Mouse (Mus musculus): ENCODE measurements at regions not wholly inside any gene's neighbourhood (a gene's known extent, or its start where the extent isn't known, plus 50 kb on each side); places are given as distances from the start of the nearest gene placed in this dataset.

- Histone ChIP-seq H3K4me2 (ENCODE audit: low read depth, severe bottlenecking) (no peak overlapping the region), H3K4me1 (ENCODE audit: control insufficient read depth, insufficient read depth, low read length) (peaks cover 15% of the 10 kb centered on the region), H3K9me3 (ENCODE audit: control insufficient read depth, low read length) (no peaks in the 10 kb centered on the region), H3K36me3 (ENCODE audit: control insufficient read depth, insufficient read depth, low read length) (no peaks in the 10 kb centered on the region), H3K9ac (ENCODE audit: low read length) (no peak overlapping the region), H3K4me3 (ENCODE audit: low read depth, low read length) (no peak overlapping the region), H3K27me3 (ENCODE audit: control insufficient read depth, insufficient read depth, low read length) (no peaks in the 10 kb centered on the region), H3K27ac (replicated peaks; ENCODE audit: low read depth, low read length) (no peak overlapping the region)
- WGBS = 79% methylated on average over 5 of the region's 5 CpGs
- ATAC-seq (ENCODE audit: insufficient number of reproducible peaks, low FRiP score, low TSS enrichment, low read depth) (no peak), DNase-seq (ENCODE audit: low spot score) (no peak)
Observed at GRCm38 (mm10) chr8:25445054-25445453, 620.9 kb upstream of the Adam5 start.

- Histone ChIP-seq H3K27me3 (ENCODE audit: control insufficient read depth, insufficient read depth, low read length) (no peaks in the 10 kb centered on the region), H3K9me3 (ENCODE audit: control insufficient read depth, low read length) (no peaks in the 10 kb centered on the region), H3K36me3 (ENCODE audit: control insufficient read depth, insufficient read depth, low read length) (no peaks in the 10 kb centered on the region), H3K4me1 (ENCODE audit: control insufficient read depth, insufficient read depth, low read length) (peaks cover 20% of the 10 kb centered on the region), H3K27ac (replicated peaks; ENCODE audit: low read depth, low read length) (no peak overlapping the region), H3K9ac (ENCODE audit: low read length) (no peak overlapping the region), H3K4me3 (ENCODE audit: low read depth, low read length) (no peak overlapping the region), H3K4me2 (ENCODE audit: low read depth, severe bottlenecking) (no peak overlapping the region)
- DNase-seq (ENCODE audit: low spot score) = no peak
- no peak for ATAC-seq (ENCODE audit: insufficient number of reproducible peaks, low FRiP score, low TSS enrichment, low read depth)
- WGBS = 88% methylated on average over 5 of the region's 5 CpGs
Observed at GRCm38 (mm10) chr8:25443552-25443951, 619.4 kb upstream of the Adam5 start.

- H3K4me2 ChIP-seq (ENCODE audit: low read depth, severe bottlenecking) = peak overlapping the region; percentile 26; the same call in 1 of the 2 replicates
- no peak overlapping the region for H3K9ac ChIP-seq (ENCODE audit: low read length)
- ATAC-seq (ENCODE audit: insufficient number of reproducible peaks, low FRiP score, low TSS enrichment, low read depth) = peak; percentile 65
- H3K27ac ChIP-seq (replicated peaks; ENCODE audit: low read depth, low read length) = peak overlapping the region; percentile 80
- no peak overlapping the region for H3K4me3 ChIP-seq (ENCODE audit: low read depth, low read length)
- H3K4me1 ChIP-seq (ENCODE audit: control insufficient read depth, insufficient read depth, low read length) = peaks cover 22% of the 10 kb centered on the region
- 17% methylated on average over 6 of the region's 6 CpGs for WGBS
- no peaks in the 10 kb centered on the region for H3K9me3 ChIP-seq (ENCODE audit: control insufficient read depth, low read length)
- DNase-seq (ENCODE audit: low spot score) = peak; percentile 59
- no peaks in the 10 kb centered on the region for H3K27me3 ChIP-seq (ENCODE audit: control insufficient read depth, insufficient read depth, low read length)
- H3K36me3 ChIP-seq (ENCODE audit: control insufficient read depth, insufficient read depth, low read length) = no peaks in the 10 kb centered on the region
Observed at GRCm38 (mm10) chr8:25441057-25441441, 616.9 kb upstream of the Adam5 start.

- 21% methylated on average over 12 of the region's 13 CpGs for WGBS
- ATAC-seq (ENCODE audit: insufficient number of reproducible peaks, low FRiP score, low TSS enrichment, low read depth) = peak; percentile 73
- 0 out of 2 replicates have a peak overlapping the region, but pooled peaks have one; percentile 35 for H3K9ac ChIP-seq (ENCODE audit: low read length)
Observed at GRCm38 (mm10) chr8:25440391-25441056, 616.4 kb upstream of the Adam5 start.

GRCm38 (mm10) chr8:25439971-25440370, 615.8 kb upstream of the Adam5 start:
- H3K4me1 ChIP-seq (ENCODE audit: control insufficient read depth, insufficient read depth, low read length) = peaks cover 22% of the 10 kb centered on the region
- no peaks in the 10 kb centered on the region for H3K27me3 ChIP-seq (ENCODE audit: control insufficient read depth, insufficient read depth, low read length)
- 42% methylated on average over 12 of the region's 12 CpGs for WGBS
- H3K4me3 ChIP-seq (ENCODE audit: low read depth, low read length) = no peak overlapping the region
- H3K27ac ChIP-seq (replicated peaks; ENCODE audit: low read depth, low read length) = peak overlapping the region; percentile 80
- H3K9me3 ChIP-seq (ENCODE audit: control insufficient read depth, low read length) = no peaks in the 10 kb centered on the region
- peak overlapping the region; percentile 12; the same call in 1 of the 2 replicates for H3K9ac ChIP-seq (ENCODE audit: low read length)
- H3K4me2 ChIP-seq (ENCODE audit: low read depth, severe bottlenecking) = peak overlapping the region; percentile 26; the same call in 1 of the 2 replicates
- ATAC-seq (ENCODE audit: insufficient number of reproducible peaks, low FRiP score, low TSS enrichment, low read depth) (no peak), DNase-seq (ENCODE audit: low spot score) (peak; percentile 56)
- no peaks in the 10 kb centered on the region for H3K36me3 ChIP-seq (ENCODE audit: control insufficient read depth, insufficient read depth, low read length)

More at GRCm38 (mm10) chr8:25440391-25441056, 616.4 kb upstream of the Adam5 start:
- H3K4me2 ChIP-seq (ENCODE audit: low read depth, severe bottlenecking) = peak overlapping the region; percentile 26; the same call in 1 of the 2 replicates
- no peak overlapping the region for H3K4me3 ChIP-seq (ENCODE audit: low read depth, low read length)
- peak overlapping the region; percentile 80 for H3K27ac ChIP-seq (replicated peaks; ENCODE audit: low read depth, low read length)
- H3K36me3 ChIP-seq (ENCODE audit: control insufficient read depth, insufficient read depth, low read length) = no peaks in the 10 kb centered on the region
- peaks cover 22% of the 10 kb centered on the region for H3K4me1 ChIP-seq (ENCODE audit: control insufficient read depth, insufficient read depth, low read length)
- DNase-seq (ENCODE audit: low spot score) = peak; percentile 56
- H3K9me3 ChIP-seq (ENCODE audit: control insufficient read depth, low read length) = no peaks in the 10 kb centered on the region
- H3K27me3 ChIP-seq (ENCODE audit: control insufficient read depth, insufficient read depth, low read length) = no peaks in the 10 kb centered on the region

GRCm38 (mm10) chr8:25438021-25438620, 614.0 kb upstream of the Adam5 start:
- H3K27ac ChIP-seq (replicated peaks; ENCODE audit: low read depth, low read length) = no peak overlapping the region
- H3K36me3 ChIP-seq (ENCODE audit: control insufficient read depth, insufficient read depth, low read length) = no peaks in the 10 kb centered on the region
- peaks cover 22% of the 10 kb centered on the region for H3K4me1 ChIP-seq (ENCODE audit: control insufficient read depth, insufficient read depth, low read length)
- H3K9ac ChIP-seq (ENCODE audit: low read length) = no peak overlapping the region
- H3K4me3 ChIP-seq (ENCODE audit: low read depth, low read length) = no peak overlapping the region
- no peaks in the 10 kb centered on the region for H3K9me3 ChIP-seq (ENCODE audit: control insufficient read depth, low read length)
- H3K27me3 ChIP-seq (ENCODE audit: control insufficient read depth, insufficient read depth, low read length) = no peaks in the 10 kb centered on the region
- no peak overlapping the region for H3K4me2 ChIP-seq (ENCODE audit: low read depth, severe bottlenecking)
- ATAC-seq (ENCODE audit: insufficient number of reproducible peaks, low FRiP score, low TSS enrichment, low read depth) = no peak
- WGBS = 85% methylated on average over 9 of the region's 9 CpGs
- no peak for DNase-seq (ENCODE audit: low spot score)

- Histone ChIP-seq H3K4me3 (ENCODE audit: low read depth, low read length) (no peak overlapping the region), H3K4me2 (ENCODE audit: low read depth, severe bottlenecking) (no peak overlapping the region), H3K27me3 (ENCODE audit: control insufficient read depth, insufficient read depth, low read length) (no peaks in the 10 kb centered on the region), H3K27ac (replicated peaks; ENCODE audit: low read depth, low read length) (no peak overlapping the region), H3K36me3 (ENCODE audit: control insufficient read depth, insufficient read depth, low read length) (no peaks in the 10 kb centered on the region), H3K9ac (ENCODE audit: low read length) (no peak overlapping the region), H3K4me1 (ENCODE audit: control insufficient read depth, insufficient read depth, low read length) (peaks cover 22% of the 10 kb centered on the region), H3K9me3 (ENCODE audit: control insufficient read depth, low read length) (no peaks in the 10 kb centered on the region)
- ATAC-seq (ENCODE audit: insufficient number of reproducible peaks, low FRiP score, low TSS enrichment, low read depth) (no peak), DNase-seq (ENCODE audit: low spot score) (no peak)
- WGBS = 44% methylated on average over 4 of the region's 4 CpGs
Observed at GRCm38 (mm10) chr8:25437178-25437577, 613.0 kb upstream of the Adam5 start.

- DNase-seq (ENCODE audit: low spot score) (no peak), ATAC-seq (ENCODE audit: insufficient number of reproducible peaks, low FRiP score, low TSS enrichment, low read depth) (no peak)
- H3K27me3 ChIP-seq (ENCODE audit: control insufficient read depth, insufficient read depth, low read length) = no peaks in the 10 kb centered on the region
- H3K9ac ChIP-seq (ENCODE audit: low read length) = no peak overlapping the region
- 51% methylated on average over 5 of the region's 5 CpGs for WGBS
- peaks cover 20% of the 10 kb centered on the region for H3K4me1 ChIP-seq (ENCODE audit: control insufficient read depth, insufficient read depth, low read length)
- no peak overlapping the region for H3K4me2 ChIP-seq (ENCODE audit: low read depth, severe bottlenecking)
- H3K4me3 ChIP-seq (ENCODE audit: low read depth, low read length) = no peak overlapping the region
- no peaks in the 10 kb centered on the region for H3K9me3 ChIP-seq (ENCODE audit: control insufficient read depth, low read length)
- no peak overlapping the region for H3K27ac ChIP-seq (replicated peaks; ENCODE audit: low read depth, low read length)
- H3K36me3 ChIP-seq (ENCODE audit: control insufficient read depth, insufficient read depth, low read length) = no peaks in the 10 kb centered on the region
Observed at GRCm38 (mm10) chr8:25430552-25430951, 606.4 kb upstream of the Adam5 start.

Measured in limb, embryonic 11.5 days (tissue).